Mouse (Mus musculus): ENCODE results near the gene Rapgef4.

DNA sequence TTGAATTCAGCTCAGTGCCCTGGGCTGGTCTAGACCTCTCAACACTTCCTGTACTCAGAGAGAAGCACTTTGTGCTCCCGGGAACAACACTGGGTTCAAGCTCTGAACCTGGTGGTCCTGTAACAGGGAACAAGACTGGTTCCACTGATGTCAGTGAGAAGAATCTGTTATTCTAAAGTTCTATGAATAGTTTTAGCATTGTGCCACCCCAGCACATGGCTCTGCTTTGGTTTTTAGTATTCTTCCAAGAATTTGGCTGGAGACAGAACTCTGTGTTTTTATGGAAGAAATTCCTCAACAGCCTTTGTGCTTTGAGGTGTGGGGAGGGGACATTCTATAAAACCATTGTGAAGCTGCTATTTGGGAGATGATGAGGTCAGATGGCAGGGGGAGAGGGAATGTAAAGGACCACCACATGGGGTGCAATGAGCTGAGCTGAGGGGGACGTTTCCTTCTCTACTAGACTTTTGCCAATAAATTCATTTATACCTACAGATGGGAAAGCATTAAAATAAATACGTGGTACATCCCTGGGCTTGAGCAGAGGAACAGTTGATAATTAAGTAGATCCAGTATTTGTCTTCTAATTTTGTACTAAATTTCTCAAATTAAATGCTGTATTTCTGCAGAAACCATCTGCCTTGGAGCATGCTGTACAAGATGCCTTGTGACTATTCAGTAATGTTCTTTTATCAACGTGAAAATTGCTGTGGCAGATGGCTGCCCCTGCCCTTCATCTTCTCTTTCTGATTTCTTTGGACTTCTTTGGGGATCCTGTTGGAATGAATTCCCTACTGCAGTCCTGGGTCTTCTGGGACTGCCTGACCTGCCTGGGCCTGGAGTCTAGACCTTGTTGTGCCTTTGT lies 127.6 kb downstream of the Rapgef4 start:
- TF ChIP-seq GATA1 (IDR thresholded peaks at IDR 0.05; ENCODE audit: low read length) (no peak), TAL1 (IDR thresholded peaks at IDR 0.05; ENCODE audit: low read length) (no peak)
